ENCODE assay signal across 22 mouse cellular contexts in the genomic region with DNA sequence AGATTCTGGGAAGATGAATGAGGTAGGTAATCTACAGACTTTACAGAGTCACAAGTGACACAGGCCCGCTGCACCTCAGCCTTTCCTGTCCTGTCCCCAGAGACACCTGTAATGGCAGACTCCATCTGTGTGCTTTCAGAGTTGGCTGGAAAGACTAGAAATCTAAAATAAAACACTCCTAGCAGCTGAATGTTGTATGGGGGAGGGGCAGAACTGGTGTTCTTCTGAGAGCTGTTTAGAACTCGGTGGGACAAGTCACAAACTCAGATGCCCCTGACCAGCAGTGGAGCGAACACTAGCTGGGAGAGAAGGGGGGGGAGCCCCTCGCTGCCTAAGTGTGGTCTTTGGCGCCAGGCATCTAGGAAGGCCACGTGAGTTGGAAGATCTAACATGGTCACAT. TPM values are rescaled to one million over a fixed set of nuclear protein-coding genes. Genes with fewer than 3 reads are reported as not detected.
DNase-seq lines count a peak whose midpoint lies in the region; ATAC-seq and TF ChIP-seq lines count a peak whose summit lies in the region.
"Had no signal": no experiment of that assay in that cellular context is flagged by ENCODE, and none has a peak within 500 bp of the region (broad histone marks: within the 10 kb centered on the region; RNA-seq: fewer than 3 reads in every experiment).

No protein-coding gene starts in this region.

- no peaks in the 10 kb centered on the region for H3K9me3 ChIP-seq in forebrain, embryonic 15.5 days
- no peaks in the 10 kb centered on the region for H3K9me3 ChIP-seq in forebrain, embryonic 14.5 days (replicated peaks; ENCODE audit: control insufficient read depth, low read length)
- H3K9me3 ChIP-seq in MEL (replicated peaks; ENCODE audit: insufficient read depth, low read length), result no peaks in the 10 kb centered on the region
- no peaks in the 10 kb centered on the region for H3K9me3 ChIP-seq in limb, embryonic 10.5 days (replicated peaks)
- no peaks in the 10 kb centered on the region for H3K9me3 ChIP-seq in kidney, embryonic 16.5 days (ENCODE audit: low read length)
- H3K9me3 ChIP-seq: forebrain, embryonic 13.5 days; hindbrain, embryonic 12.5 days; intestine, embryonic 15.5 days; limb, embryonic 13.5 days; neural tube, embryonic 15.5 days; stomach, embryonic 15.5 days had no signal

- no peak for TF ChIP-seq RAD21 in MEL (IDR thresholded peaks at IDR 0.05; ENCODE audit: low read depth, low read length)

- intact Hi-C loops in left cerebral cortex, adult 2 months (cut with DNase I), result loop anchor here (5.0 kb wide), 1 partner anchor 320 kb away; a partner anchor contains a TSS

- ATAC-seq in forebrain, embryonic 15.5 days (replicated peaks), result peak; percentile 4; the same call in 1 of the 2 replicates
- no peak for ATAC-seq in forebrain, embryonic 14.5 days
- no peak for ATAC-seq in kidney, embryonic 16.5 days (ENCODE audit: low FRiP score, low TSS enrichment)

- H3K36me3 ChIP-seq in forebrain, embryonic 15.5 days, result no peaks in the 10 kb centered on the region
- H3K36me3 ChIP-seq in forebrain, embryonic 14.5 days (ENCODE audit: control insufficient read depth, insufficient read depth, low read length), result no peaks in the 10 kb centered on the region
- H3K36me3 ChIP-seq in MEL (ENCODE audit: control insufficient read depth in 1 of 2, insufficient read depth in 2 of 2, low read length in 2 of 2), result no peaks in the 10 kb centered on the region
- H3K36me3 ChIP-seq in limb, embryonic 10.5 days, result no peaks in the 10 kb centered on the region
- no peaks in the 10 kb centered on the region for H3K36me3 ChIP-seq in kidney, embryonic 16.5 days (ENCODE audit: insufficient read depth, low read length)
- H3K36me3 ChIP-seq: hindbrain, embryonic 12.5 days; intestine, embryonic 15.5 days; limb, embryonic 13.5 days; neural tube, embryonic 15.5 days; stomach, embryonic 15.5 days had no signal

- no peak for TF ChIP-seq EP300 in MEL (IDR thresholded peaks at IDR 0.05; ENCODE audit: low read depth in 1 of 2, low read length in 2 of 2)

- peak overlapping the region; percentile 60; the same call in 1 of the 2 replicates for H3K27ac ChIP-seq in forebrain, embryonic 15.5 days (replicated peaks)
- no peak overlapping the region for H3K27ac ChIP-seq in forebrain, embryonic 14.5 days (ENCODE audit: low read depth, low read length)
- H3K27ac ChIP-seq in left cerebral cortex, adult 2 months, result peak overlapping the region; percentile 87
- H3K27ac ChIP-seq in MEL (ENCODE audit: control insufficient read depth, low read depth, low read length), result no peak overlapping the region
- peak overlapping the region; percentile 81 for H3K27ac ChIP-seq in limb, embryonic 10.5 days
- no peak overlapping the region for H3K27ac ChIP-seq in kidney, embryonic 16.5 days (ENCODE audit: low read length)
- H3K27ac ChIP-seq: intestine, embryonic 15.5 days; kidney, postnatal 0 days; limb, embryonic 13.5 days; stomach, embryonic 15.5 days had no signal

- H3K4me2 ChIP-seq in forebrain, embryonic 15.5 days (replicated peaks), result no peak overlapping the region
- H3K4me2 ChIP-seq in forebrain, embryonic 14.5 days (ENCODE audit: low read length), result no peak overlapping the region
- H3K4me2 ChIP-seq in kidney, embryonic 16.5 days (replicated peaks; ENCODE audit: low read depth, low read length), result no peak overlapping the region

- DNase-seq in forebrain, embryonic 14.5 days (ENCODE audit: low spot score), result no peak
- DNase-seq in left cerebral cortex, adult 2 months (ENCODE audit: extremely low spot score in 1 of 2, low spot score in 2 of 2), result no peak
- DNase-seq in left cerebral cortex, adult 9 months (ENCODE audit: low spot score in 2 of 2), result no peak
- no peak for DNase-seq in MEL (ENCODE audit: low read depth, low spot score)
- no peak for DNase-seq in limb, embryonic 10.5 days (ENCODE audit: low spot score)

- peaks cover 16% of the 10 kb centered on the region for H3K4me1 ChIP-seq in forebrain, embryonic 15.5 days
- H3K4me1 ChIP-seq in forebrain, embryonic 14.5 days (ENCODE audit: control insufficient read depth, insufficient read depth, low read length), result peaks cover 4% of the 10 kb centered on the region; the same call in 1 of the 2 replicates
- H3K4me1 ChIP-seq in MEL (ENCODE audit: control insufficient read depth in 1 of 2, insufficient read depth in 2 of 2, low read length in 2 of 2), result no peaks in the 10 kb centered on the region
- peaks cover 41% of the 10 kb centered on the region for H3K4me1 ChIP-seq in limb, embryonic 10.5 days
- H3K4me1 ChIP-seq in kidney, embryonic 16.5 days (ENCODE audit: insufficient read depth, low read length), result no peaks in the 10 kb centered on the region
- H3K4me1 ChIP-seq: intestine, embryonic 15.5 days; stomach, embryonic 15.5 days had no signal

- no peak for TF ChIP-seq POLR2A in MEL (IDR thresholded peaks at IDR 0.05; ENCODE audit: control insufficient read depth in 1 of 2, insufficient read depth in 1 of 2, low read depth in 1 of 2, low read length in 2 of 2, poor library complexity in 1 of 2)

- H3K27me3 ChIP-seq in forebrain, embryonic 15.5 days, result 0 out of 2 replicates have a peak, but pooled peaks cover 3% of the 10 kb centered on the region
- H3K27me3 ChIP-seq in forebrain, embryonic 14.5 days (replicated peaks; ENCODE audit: control insufficient read depth, insufficient read depth, low read length), result no peaks in the 10 kb centered on the region
- peaks cover 5 to 7% of the 10 kb centered on the region in 2 experiments for H3K27me3 ChIP-seq in MEL (ENCODE audit: control insufficient read depth in 1 of 2, insufficient read depth in 2 of 2, low read length in 2 of 2)
- H3K27me3 ChIP-seq in limb, embryonic 10.5 days (ENCODE audit: low read depth, poor library complexity, severe bottlenecking), result no peaks in the 10 kb centered on the region
- no peaks in the 10 kb centered on the region for H3K27me3 ChIP-seq in kidney, embryonic 16.5 days (ENCODE audit: insufficient read depth, low read length)
- H3K27me3 ChIP-seq: intestine, embryonic 15.5 days; limb, embryonic 13.5 days; stomach, embryonic 15.5 days had no signal

- no peaks in the 10 kb centered on the region for H3K79me2 ChIP-seq in MEL (ENCODE audit: control insufficient read depth, insufficient read depth, low read length, poor library complexity)

- no peak overlapping the region for H3K9ac ChIP-seq in forebrain, embryonic 15.5 days (replicated peaks)
- no peak overlapping the region for H3K9ac ChIP-seq in forebrain, embryonic 14.5 days (ENCODE audit: low read length)
- H3K9ac ChIP-seq in MEL (ENCODE audit: control insufficient read depth, low read depth, low read length, poor library complexity, severe bottlenecking), result no peak overlapping the region
- H3K9ac ChIP-seq in kidney, embryonic 16.5 days (replicated peaks; ENCODE audit: low read length), result no peak overlapping the region
- H3K9ac ChIP-seq: intestine, embryonic 15.5 days; stomach, embryonic 15.5 days had no signal

- WGBS in forebrain, embryonic 15.5 days, result 77% methylated on average over 6 of the region's 6 CpGs
- 72% methylated on average over 6 of the region's 6 CpGs for WGBS in forebrain, embryonic 14.5 days
- WGBS in limb, embryonic 10.5 days, result 72% methylated on average over 6 of the region's 6 CpGs
- 73% methylated on average over 6 of the region's 6 CpGs for WGBS in kidney, embryonic 16.5 days

- TF ChIP-seq CTCF in left cerebral cortex, adult 2 months (IDR thresholded peaks at IDR 0.05), result no peak
- TF ChIP-seq CTCF in MEL (IDR thresholded peaks at IDR 0.05 in 2 of 3, conservative IDR thresholded peaks at IDR 0.05 in 1 of 3; ENCODE audit: control insufficient read depth in 1 of 3, insufficient read depth in 1 of 3, low read depth in 2 of 3, low read length in 3 of 3, poor library complexity in 1 of 3, severe bottlenecking in 1 of 3), result no peak

- no peak overlapping the region for H3K4me3 ChIP-seq in forebrain, embryonic 15.5 days
- no peak overlapping the region for H3K4me3 ChIP-seq in forebrain, embryonic 14.5 days (ENCODE audit: low read depth, low read length)
- H3K4me3 ChIP-seq in left cerebral cortex, adult 2 months, result no peak overlapping the region
- H3K4me3 ChIP-seq in MEL (ENCODE audit: control insufficient read depth in 1 of 2, insufficient read depth in 1 of 2, low read depth in 2 of 2, low read length in 2 of 2), result no peak overlapping the region
- no peak overlapping the region for H3K4me3 ChIP-seq in limb, embryonic 10.5 days
- H3K4me3 ChIP-seq in kidney, embryonic 16.5 days (ENCODE audit: low read length), result no peak overlapping the region
- H3K4me3 ChIP-seq: erythroblast, embryonic 14.5 days had no signal

TF ChIP-seq in MEL, 35 proteins besides CTCF, POLR2A, EP300 and RAD21:
- TF ChIP-seq SIN3A (IDR thresholded peaks at IDR 0.05; ENCODE audit: low read length) (0 out of 2 replicates have a peak, but pooled peaks have one; percentile 20), TBP (IDR thresholded peaks at IDR 0.05; ENCODE audit: low read depth, low read length) (no peak)

RNA-seq across cellular contexts. Expression of a gene that starts 8.2 kb away (rescaled TPM):
- polyA plus RNA-seq in forebrain, embryonic 15.5 days (2015; fragmentation: Nextera tagmentation; extraction: Ambion mirVana), result 0.11 TPM in 2 replicates
- 0.05 and 0.09 TPM in 2 replicates for polyA plus RNA-seq in forebrain, embryonic 14.5 days (2014; fragmentation: Nextera tagmentation; extraction: Ambion mirVana)
- total RNA-seq in left cerebral cortex, adult 2 months (2021), result under 1 TPM; 0.12 to 0.25 TPM
- total RNA-seq in MEL (2012; rRNA removed), result 0.12 and 0.29 TPM in 2 replicates
- polyA plus RNA-seq in MEL (2012; ENCODE audit: insufficient read depth in 1 of 2, insufficient read length in 2 of 2, low read depth in 1 of 2, low replicate concordance in 2 of 2, missing spikeins in 1 of 2), result not detected
- polyA plus RNA-seq in limb, embryonic 10.5 days (2016; fragmentation: Nextera tagmentation; extraction: Ambion mirVana), result 2.3 and 3.9 TPM in 2 replicates
- 0.36 and 0.72 TPM in 2 replicates for polyA plus RNA-seq in kidney, embryonic 16.5 days (2015; fragmentation: Nextera tagmentation; extraction: Ambion mirVana)
- total RNA-seq: adrenal gland, postnatal 14 days; heart, postnatal 14 days; hindbrain, postnatal 0 days; megakaryocyte, adult 5-6 weeks had no signal
- polyA plus RNA-seq: erythroblast, embryonic 14.5 days; kidney, adult 2 months; small intestine, adult 2 months; urinary bladder, adult 2 months had no signal

RNA-seq across cellular contexts. Expression of a gene that starts 42.4 kb away (rescaled TPM):
- 1.9 and 2.1 TPM in 2 replicates for polyA plus RNA-seq in forebrain, embryonic 15.5 days (2015; fragmentation: Nextera tagmentation; extraction: Ambion mirVana)
- 2.5 and 2.8 TPM in 2 replicates for polyA plus RNA-seq in forebrain, embryonic 14.5 days (2014; fragmentation: Nextera tagmentation; extraction: Ambion mirVana)
- 1 to 10 TPM; 7.4 to 7.9 TPM for total RNA-seq in left cerebral cortex, adult 2 months (2021)
- total RNA-seq in MEL (2012; rRNA removed), result 5.2 and 7.8 TPM in 2 replicates
- polyA plus RNA-seq in MEL (2012; ENCODE audit: insufficient read depth in 1 of 2, insufficient read length in 2 of 2, low read depth in 1 of 2, low replicate concordance in 2 of 2, missing spikeins in 1 of 2), result 10 to 100 TPM; 27.1 to 83.9 TPM
- 13.3 and 14.2 TPM in 2 replicates for polyA plus RNA-seq in limb, embryonic 10.5 days (2016; fragmentation: Nextera tagmentation; extraction: Ambion mirVana)
- polyA plus RNA-seq in kidney, embryonic 16.5 days (2015; fragmentation: Nextera tagmentation; extraction: Ambion mirVana), result 8.6 and 10.4 TPM in 2 replicates

Comparison
In these comparisons a context has a peak if more than half of its experiments do, and no peak if none do; other contexts are left out.
1. H3K27ac ChIP-seq: peak in forebrain, embryonic 15.5 days (single experiment), left cerebral cortex, adult 2 months (single experiment) and limb, embryonic 10.5 days (single experiment); none in forebrain, embryonic 14.5 days (single experiment), MEL (single experiment) and kidney, embryonic 16.5 days (single experiment).